Mouse (Mus musculus): ENCODE results near the gene Iqgap2. TPM values are rescaled to one million over a fixed set of nuclear protein-coding genes. Genes with fewer than 3 reads are reported as not detected.

Iqgap2 gene
- polyA plus RNA-seq, 1 experiment from 2014 or later: 8.5 TPM

- Histone ChIP-seq H3K27me3 (ENCODE audit: control insufficient read depth, insufficient read depth, low read length) (no peaks in the 10 kb centered on the region), H3K4me1 (ENCODE audit: control insufficient read depth, insufficient read depth, low read length) (peaks cover 41% of the 10 kb centered on the region), H3K9ac (ENCODE audit: low read depth, low read length) (no peak overlapping the region; the same call in 1 of the 2 replicates), H3K36me3 (ENCODE audit: control insufficient read depth, insufficient read depth, low read length) (no peaks in the 10 kb centered on the region), H3K4me3 (ENCODE audit: low read depth, low read length) (no peak overlapping the region), H3K27ac (ENCODE audit: low read depth, low read length) (peak overlapping the region; percentile 86), H3K9me3 (replicated peaks; ENCODE audit: control insufficient read depth, low read length) (no peaks in the 10 kb centered on the region), H3K4me2 (no peak overlapping the region)
- WGBS (ENCODE audit: insufficient replicate concordance): 61% methylated on average over 15 of the region's 15 CpGs
- ATAC-seq (replicated peaks; ENCODE audit: insufficient number of reproducible peaks, low FRiP score, low TSS enrichment): no peak
These were observed 252.2 kb downstream of the Iqgap2 start for GRCm38 (mm10) chr13:95639336-95640116.

GRCm38 (mm10) chr13:95638894-95639293 is 252.8 kb downstream of the Iqgap2 start:
- H3K4me2 ChIP-seq: no peak overlapping the region

GRCm38 (mm10) chr13:95637737-95638136 is 254.0 kb downstream of the Iqgap2 start:
- ATAC-seq (replicated peaks; ENCODE audit: insufficient number of reproducible peaks, low FRiP score, low TSS enrichment): no peak
- no peak overlapping the region for H3K9ac ChIP-seq (ENCODE audit: low read depth, low read length)
- H3K9me3 ChIP-seq (replicated peaks; ENCODE audit: control insufficient read depth, low read length): no peaks in the 10 kb centered on the region
- peaks cover 27% of the 10 kb centered on the region for H3K4me1 ChIP-seq (ENCODE audit: control insufficient read depth, insufficient read depth, low read length)
- H3K27me3 ChIP-seq (ENCODE audit: control insufficient read depth, insufficient read depth, low read length): no peaks in the 10 kb centered on the region
- H3K4me3 ChIP-seq (ENCODE audit: low read depth, low read length): no peak overlapping the region
- 73% methylated on average over 10 of the region's 10 CpGs for WGBS (ENCODE audit: insufficient replicate concordance)
- no peak overlapping the region for H3K4me2 ChIP-seq
- peak overlapping the region; percentile 86; the same call in 1 of the 2 replicates for H3K27ac ChIP-seq (ENCODE audit: low read depth, low read length)
- no peaks in the 10 kb centered on the region for H3K36me3 ChIP-seq (ENCODE audit: control insufficient read depth, insufficient read depth, low read length)

More at GRCm38 (mm10) chr13:95638894-95639293, 252.8 kb downstream of the Iqgap2 start:
- no peak overlapping the region for H3K4me3 ChIP-seq (ENCODE audit: low read depth, low read length)
- H3K27me3 ChIP-seq (ENCODE audit: control insufficient read depth, insufficient read depth, low read length): no peaks in the 10 kb centered on the region
- 8% methylated on average over 5 of the region's 5 CpGs for WGBS (ENCODE audit: insufficient replicate concordance)
- no peaks in the 10 kb centered on the region for H3K9me3 ChIP-seq (replicated peaks; ENCODE audit: control insufficient read depth, low read length)
- H3K4me1 ChIP-seq (ENCODE audit: control insufficient read depth, insufficient read depth, low read length): peaks cover 36% of the 10 kb centered on the region
- H3K36me3 ChIP-seq (ENCODE audit: control insufficient read depth, insufficient read depth, low read length): no peaks in the 10 kb centered on the region
- H3K9ac ChIP-seq (ENCODE audit: low read depth, low read length): no peak overlapping the region; the same call in 1 of the 2 replicates
- peak; percentile 56; the same call in 1 of the 2 replicates for ATAC-seq (replicated peaks; ENCODE audit: insufficient number of reproducible peaks, low FRiP score, low TSS enrichment)
- peak overlapping the region; percentile 86 for H3K27ac ChIP-seq (ENCODE audit: low read depth, low read length)

- Histone ChIP-seq H3K27me3 (ENCODE audit: control insufficient read depth, insufficient read depth, low read length) (no peaks in the 10 kb centered on the region), H3K9ac (ENCODE audit: low read depth, low read length) (no peak overlapping the region), H3K27ac (ENCODE audit: low read depth, low read length) (peak overlapping the region; percentile 38), H3K4me3 (ENCODE audit: low read depth, low read length) (no peak overlapping the region), H3K4me1 (ENCODE audit: control insufficient read depth, insufficient read depth, low read length) (peaks cover 27% of the 10 kb centered on the region), H3K36me3 (ENCODE audit: control insufficient read depth, insufficient read depth, low read length) (no peaks in the 10 kb centered on the region), H3K9me3 (replicated peaks; ENCODE audit: control insufficient read depth, low read length) (no peaks in the 10 kb centered on the region), H3K4me2 (no peak overlapping the region)
- WGBS (ENCODE audit: insufficient replicate concordance): 89% methylated on average over 12 of the region's 12 CpGs
- ATAC-seq (replicated peaks; ENCODE audit: insufficient number of reproducible peaks, low FRiP score, low TSS enrichment): no peak
These were observed 256.4 kb downstream of the Iqgap2 start for GRCm38 (mm10) chr13:95635301-95635700.

- WGBS (ENCODE audit: insufficient replicate concordance): 32% methylated on average over 2 of the region's 2 CpGs
- no peaks in the 10 kb centered on the region for H3K27me3 ChIP-seq (ENCODE audit: control insufficient read depth, insufficient read depth, low read length)
- no peak overlapping the region for H3K4me3 ChIP-seq (ENCODE audit: low read depth, low read length)
- ATAC-seq (replicated peaks; ENCODE audit: insufficient number of reproducible peaks, low FRiP score, low TSS enrichment): no peak
- no peaks in the 10 kb centered on the region for H3K9me3 ChIP-seq (replicated peaks; ENCODE audit: control insufficient read depth, low read length)
- H3K36me3 ChIP-seq (ENCODE audit: control insufficient read depth, insufficient read depth, low read length): no peaks in the 10 kb centered on the region
- H3K4me1 ChIP-seq (ENCODE audit: control insufficient read depth, insufficient read depth, low read length): peaks cover 26% of the 10 kb centered on the region
- no peak overlapping the region for H3K9ac ChIP-seq (ENCODE audit: low read depth, low read length)
- peak overlapping the region; percentile 78 for H3K27ac ChIP-seq (ENCODE audit: low read depth, low read length)
- H3K4me2 ChIP-seq: no peak overlapping the region
These were observed 257.3 kb downstream of the Iqgap2 start for GRCm38 (mm10) chr13:95634451-95634850.

- Histone ChIP-seq H3K36me3 (ENCODE audit: control insufficient read depth, insufficient read depth, low read length) (no peaks in the 10 kb centered on the region), H3K27me3 (ENCODE audit: control insufficient read depth, insufficient read depth, low read length) (no peaks in the 10 kb centered on the region), H3K9me3 (replicated peaks; ENCODE audit: control insufficient read depth, low read length) (no peaks in the 10 kb centered on the region), H3K4me3 (ENCODE audit: low read depth, low read length) (no peak overlapping the region), H3K4me2 (no peak overlapping the region), H3K4me1 (ENCODE audit: control insufficient read depth, insufficient read depth, low read length) (peaks cover 15% of the 10 kb centered on the region), H3K27ac (ENCODE audit: low read depth, low read length) (peak overlapping the region; percentile 78; the same call in 1 of the 2 replicates), H3K9ac (ENCODE audit: low read depth, low read length) (no peak overlapping the region)
- WGBS (ENCODE audit: insufficient replicate concordance): 69% methylated on average over 2 of the region's 2 CpGs
- no peak for ATAC-seq (replicated peaks; ENCODE audit: insufficient number of reproducible peaks, low FRiP score, low TSS enrichment)
These were observed 258.3 kb downstream of the Iqgap2 start for GRCm38 (mm10) chr13:95633384-95633783.

GRCm38 (mm10) chr13:95632144-95632543 is 259.6 kb downstream of the Iqgap2 start:
- no peak overlapping the region for H3K4me2 ChIP-seq
- 86% methylated on average over 6 of the region's 6 CpGs for WGBS (ENCODE audit: insufficient replicate concordance)

GRCm38 (mm10) chr13:95630747-95631146 is 261.0 kb downstream of the Iqgap2 start:
- Histone ChIP-seq H3K27ac (ENCODE audit: low read depth, low read length) (no peak overlapping the region), H3K4me1 (ENCODE audit: control insufficient read depth, insufficient read depth, low read length) (no peaks in the 10 kb centered on the region; the same call in 1 of the 2 replicates)
- 49% methylated on average over 2 of the region's 2 CpGs for WGBS (ENCODE audit: insufficient replicate concordance)

More at GRCm38 (mm10) chr13:95632144-95632543, 259.6 kb downstream of the Iqgap2 start:
- H3K4me3 ChIP-seq (ENCODE audit: low read depth, low read length): no peak overlapping the region
- no peak overlapping the region for H3K9ac ChIP-seq (ENCODE audit: low read depth, low read length)
- ATAC-seq (replicated peaks; ENCODE audit: insufficient number of reproducible peaks, low FRiP score, low TSS enrichment): no peak
- no peaks in the 10 kb centered on the region for H3K36me3 ChIP-seq (ENCODE audit: control insufficient read depth, insufficient read depth, low read length)
- no peaks in the 10 kb centered on the region for H3K9me3 ChIP-seq (replicated peaks; ENCODE audit: control insufficient read depth, low read length)
- peaks cover 5% of the 10 kb centered on the region for H3K4me1 ChIP-seq (ENCODE audit: control insufficient read depth, insufficient read depth, low read length)
- H3K27me3 ChIP-seq (ENCODE audit: control insufficient read depth, insufficient read depth, low read length): no peaks in the 10 kb centered on the region
- H3K27ac ChIP-seq (ENCODE audit: low read depth, low read length): no peak overlapping the region

More at GRCm38 (mm10) chr13:95630747-95631146, 261.0 kb downstream of the Iqgap2 start:
- H3K9ac ChIP-seq (ENCODE audit: low read depth, low read length): no peak overlapping the region
- no peak for ATAC-seq (replicated peaks; ENCODE audit: insufficient number of reproducible peaks, low FRiP score, low TSS enrichment)
- H3K4me3 ChIP-seq (ENCODE audit: low read depth, low read length): no peak overlapping the region
- H3K27me3 ChIP-seq (ENCODE audit: control insufficient read depth, insufficient read depth, low read length): no peaks in the 10 kb centered on the region
- no peaks in the 10 kb centered on the region for H3K36me3 ChIP-seq (ENCODE audit: control insufficient read depth, insufficient read depth, low read length)
- H3K9me3 ChIP-seq (replicated peaks; ENCODE audit: control insufficient read depth, low read length): no peaks in the 10 kb centered on the region
- H3K4me2 ChIP-seq: no peak overlapping the region

Measured in heart, embryonic 11.5 days (tissue).